Mouse (Mus musculus) adrenal gland, adult (tissue): Measurements from ENCODE around the gene Lcp1.
A peak's percentile ranks its signal among the peaks of the same experiment; 100 is the strongest.

Source experiments
- DNase-seq, 2 experiments: peaks; one replicate each; pipeline ENCODE4 v3.0.0; 2022 to 2023; ENCODE audit warnings: low spot score in 1 of 2; ENCODE audit not compliant: inconsistent age in 2 of 2

The Lcp1 gene

DNA sequence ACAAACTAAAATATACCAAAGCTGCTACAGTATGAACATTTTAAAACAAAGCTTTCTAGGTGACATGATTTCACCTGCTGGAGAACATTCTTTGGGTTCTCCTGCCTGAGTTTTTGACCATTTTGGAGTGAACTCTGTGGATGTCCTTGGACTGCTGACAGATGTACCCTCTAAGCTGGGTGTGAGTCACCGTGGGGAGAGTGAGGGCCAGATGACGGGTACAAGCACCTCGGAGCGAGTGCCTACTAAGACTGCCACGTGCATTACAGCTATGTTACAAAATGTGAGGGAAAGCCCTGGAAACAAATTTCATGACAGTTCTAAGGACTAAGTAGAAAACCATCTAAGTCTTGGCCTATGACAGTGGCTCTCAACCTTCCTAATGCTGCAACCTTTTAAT is 138.6 kb downstream of the Lcp1 start:
- DNase-seq: peak; percentile 86 to 89

DNA sequence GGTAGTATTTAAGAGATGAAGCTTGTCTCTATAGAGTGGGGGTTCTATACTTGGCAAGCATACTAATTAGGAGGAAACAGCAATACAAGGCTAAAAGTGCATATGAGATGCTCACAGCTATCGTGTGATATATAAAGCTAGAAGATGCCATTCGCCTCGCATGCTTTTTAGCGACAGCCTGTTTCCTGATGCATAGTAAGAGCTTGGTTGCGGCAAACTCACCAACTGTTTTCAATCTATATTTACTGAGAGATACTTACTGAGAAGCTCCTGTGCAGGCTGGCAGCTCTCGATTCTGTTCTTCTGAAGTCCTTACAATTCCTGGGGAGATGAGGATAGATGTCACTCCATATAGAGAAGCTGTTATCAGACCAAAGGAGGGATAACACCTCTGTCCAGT is 148.8 kb downstream of the Lcp1 start:
- no peak for DNase-seq

DNA sequence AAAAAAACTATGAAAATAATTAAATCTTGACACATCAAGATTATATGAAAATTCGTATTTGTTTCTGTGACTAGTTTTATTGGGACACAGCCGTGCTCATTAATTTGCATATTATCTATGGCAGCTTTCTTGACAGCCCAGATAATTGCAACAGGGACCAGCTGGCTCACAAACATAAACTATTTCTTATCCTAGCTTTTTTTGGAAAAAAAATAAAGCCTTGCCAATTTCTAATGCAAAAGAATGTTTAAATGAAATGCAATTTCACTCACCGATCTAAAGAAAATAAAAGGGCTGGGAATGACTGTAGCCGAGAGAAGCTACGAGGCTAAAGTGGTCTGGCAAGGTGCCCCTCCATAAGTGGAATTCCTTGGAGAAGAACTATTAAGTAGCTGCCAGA is 149.5 kb downstream of the Lcp1 start:
- DNase-seq: no peak
